Mouse (Mus musculus): ENCODE data around the gene Exoc4. TPM values are rescaled to one million over a fixed set of nuclear protein-coding genes. Genes with fewer than 3 reads are reported as not detected.
A peak's percentile ranks its signal among the peaks of the same experiment; 100 is the strongest.

Gene Exoc4
- polyA plus RNA-seq, 1 experiment from 2014 or later = 39.1 TPM

DNA sequence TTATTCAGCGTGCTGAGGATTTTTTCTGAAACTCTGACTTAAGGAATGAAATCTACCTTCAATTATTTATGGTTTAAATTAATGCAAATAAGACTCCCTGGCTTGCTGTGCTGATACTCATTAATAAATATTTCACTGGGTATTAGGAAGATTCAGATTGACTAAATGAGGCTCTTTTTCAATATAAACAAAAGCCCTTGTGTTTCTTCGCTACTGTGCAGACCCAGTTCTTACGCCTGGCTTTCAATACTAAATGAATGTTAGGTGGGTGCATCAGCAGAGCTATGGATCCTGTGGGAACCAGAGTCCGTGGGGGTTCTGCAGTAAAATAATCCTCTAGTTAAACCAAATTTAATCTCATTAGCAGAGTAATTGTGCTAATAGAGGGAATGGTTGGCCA, 490.4 kb downstream of the Exoc4 start:
- no peak overlapping the region for H3K4me2 ChIP-seq (ENCODE audit: low read length)
- no peak overlapping the region for H3K9ac ChIP-seq (replicated peaks; ENCODE audit: low read length)
- 13% methylated on average over 4 of the region's 4 CpGs for WGBS

DNA sequence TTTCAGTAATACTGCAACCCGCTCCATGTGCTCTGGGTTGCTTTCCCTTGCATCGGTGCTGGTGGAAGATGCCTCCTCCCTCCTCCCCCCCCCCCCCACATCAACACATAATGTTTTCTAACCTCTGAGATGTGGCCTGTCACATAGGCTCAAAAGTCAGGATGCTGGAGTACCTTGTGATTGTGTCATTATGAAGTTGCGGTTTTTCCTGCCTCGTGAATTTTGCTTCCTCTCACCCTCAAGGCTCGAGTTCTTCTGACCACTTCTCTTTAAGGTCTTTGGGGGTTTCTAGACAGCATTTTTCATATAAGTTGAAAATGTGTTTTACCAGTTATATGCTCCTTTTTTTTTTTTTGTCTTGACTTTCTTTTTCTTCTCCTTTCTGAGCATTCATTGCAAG, 507.1 kb downstream of the Exoc4 start:
- DNase-seq (no peak), ATAC-seq (ENCODE audit: low FRiP score, low TSS enrichment) (no peak)
- no peak overlapping the region for H3K27ac ChIP-seq (replicated peaks; ENCODE audit: low read depth, low read length)
- H3K4me2 ChIP-seq (ENCODE audit: low read length) = no peak overlapping the region
- 0 out of 2 replicates have a peak, but pooled peaks cover 4% of the 10 kb centered on the region for H3K36me3 ChIP-seq (ENCODE audit: control insufficient read depth, insufficient read depth, low read length)
- H3K9me3 ChIP-seq (ENCODE audit: control insufficient read depth, low read length) = no peaks in the 10 kb centered on the region
- no peaks in the 10 kb centered on the region for H3K4me1 ChIP-seq (ENCODE audit: control insufficient read depth, insufficient read depth, low read length)
- no peak overlapping the region for H3K4me3 ChIP-seq (replicated peaks; ENCODE audit: low read depth, low read length)
- no peaks in the 10 kb centered on the region for H3K27me3 ChIP-seq (ENCODE audit: control insufficient read depth, insufficient read depth, low read length)
- no peak overlapping the region for H3K9ac ChIP-seq (replicated peaks; ENCODE audit: low read length)
- WGBS = 90% methylated on average over 5 of the region's 5 CpGs

More for the DNA sequence above, 490.4 kb downstream of the Exoc4 start:
- Histone ChIP-seq H3K4me1 (ENCODE audit: control insufficient read depth, insufficient read depth, low read length) (peaks cover 11% of the 10 kb centered on the region), H3K4me3 (replicated peaks; ENCODE audit: low read depth, low read length) (no peak overlapping the region), H3K36me3 (ENCODE audit: control insufficient read depth, insufficient read depth, low read length) (no peaks in the 10 kb centered on the region), H3K27me3 (ENCODE audit: control insufficient read depth, insufficient read depth, low read length) (no peaks in the 10 kb centered on the region), H3K9me3 (ENCODE audit: control insufficient read depth, low read length) (peaks cover 5% of the 10 kb centered on the region), H3K27ac (replicated peaks; ENCODE audit: low read depth, low read length) (peak overlapping the region; percentile 75)
- DNase-seq = peak; percentile 58
- peak; percentile 37; the same call in 1 of the 2 replicates for ATAC-seq (ENCODE audit: low FRiP score, low TSS enrichment)

- H3K27me3 ChIP-seq (ENCODE audit: control insufficient read depth, insufficient read depth, low read length) = no peaks in the 10 kb centered on the region
- no peak overlapping the region for H3K9ac ChIP-seq (replicated peaks; ENCODE audit: low read length)
- H3K4me3 ChIP-seq (replicated peaks; ENCODE audit: low read depth, low read length) = no peak overlapping the region
- no peak overlapping the region for H3K27ac ChIP-seq (replicated peaks; ENCODE audit: low read depth, low read length)
- no peaks in the 10 kb centered on the region for H3K9me3 ChIP-seq (ENCODE audit: control insufficient read depth, low read length)
- H3K4me1 ChIP-seq (ENCODE audit: control insufficient read depth, insufficient read depth, low read length) = peaks cover 3% of the 10 kb centered on the region; the same call in 1 of the 2 replicates
- ATAC-seq (ENCODE audit: low FRiP score, low TSS enrichment) (no peak), DNase-seq (no peak)
- H3K4me2 ChIP-seq (ENCODE audit: low read length) = no peak overlapping the region
- 0 out of 2 replicates have a peak, but pooled peaks cover 4% of the 10 kb centered on the region for H3K36me3 ChIP-seq (ENCODE audit: control insufficient read depth, insufficient read depth, low read length)
These were observed 512.7 kb downstream of the Exoc4 start for GRCm38 (mm10) chr6:33761557-33761956.

DNA sequence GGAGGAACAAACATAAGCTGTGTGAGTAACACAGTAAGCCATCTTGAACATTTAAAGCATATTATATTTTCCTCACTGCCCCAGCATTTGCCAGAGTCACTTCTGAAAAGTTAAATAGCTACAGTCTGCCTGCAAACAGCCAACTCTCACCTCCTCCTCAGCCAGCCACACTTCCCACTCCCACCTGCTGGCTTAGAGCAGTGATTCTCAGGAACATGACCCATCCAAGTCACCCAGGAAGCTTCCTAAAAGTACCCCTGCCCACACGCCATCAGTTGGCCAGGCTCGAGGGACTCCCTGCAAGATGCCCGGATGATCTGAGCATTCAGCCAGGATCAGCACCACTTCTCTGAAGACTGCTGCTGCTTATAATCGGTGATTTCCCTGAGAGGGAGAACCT, 514.4 kb downstream of the Exoc4 start:
- no peak overlapping the region for H3K4me2 ChIP-seq (ENCODE audit: low read length)
- 0 out of 2 replicates have a peak, but pooled peaks cover under 1% of the 10 kb centered on the region for H3K36me3 ChIP-seq (ENCODE audit: control insufficient read depth, insufficient read depth, low read length)
- H3K4me3 ChIP-seq (replicated peaks; ENCODE audit: low read depth, low read length) = no peak overlapping the region
- DNase-seq (no peak), ATAC-seq (ENCODE audit: low FRiP score, low TSS enrichment) (no peak)
- 81% methylated on average over 4 of the region's 4 CpGs for WGBS
- no peaks in the 10 kb centered on the region for H3K27me3 ChIP-seq (ENCODE audit: control insufficient read depth, insufficient read depth, low read length)
- peaks cover 3% of the 10 kb centered on the region; the same call in 1 of the 2 replicates for H3K4me1 ChIP-seq (ENCODE audit: control insufficient read depth, insufficient read depth, low read length)
- no peak overlapping the region for H3K9ac ChIP-seq (replicated peaks; ENCODE audit: low read length)
- H3K9me3 ChIP-seq (ENCODE audit: control insufficient read depth, low read length) = no peaks in the 10 kb centered on the region
- no peak overlapping the region for H3K27ac ChIP-seq (replicated peaks; ENCODE audit: low read depth, low read length)

DNA sequence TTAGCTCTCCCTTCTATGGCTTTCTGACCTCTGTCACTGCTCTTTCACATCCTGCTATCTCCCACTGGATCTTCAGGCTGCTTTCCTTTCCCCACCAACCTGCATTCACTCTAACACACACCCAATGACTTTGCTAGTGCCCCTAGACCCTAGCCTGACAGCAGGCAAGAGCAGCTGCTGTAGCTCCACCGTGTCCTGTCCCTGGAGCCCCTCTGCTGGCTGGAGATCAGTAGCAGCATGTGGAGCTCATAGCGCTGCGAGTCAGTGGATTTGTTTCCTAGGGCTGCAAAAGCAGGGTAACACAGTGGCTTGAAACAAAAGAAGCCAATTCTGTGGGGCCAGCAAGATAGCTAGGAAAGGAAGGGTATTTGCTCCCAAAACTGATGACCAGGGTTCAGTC, 515.1 kb downstream of the Exoc4 start:
- DNase-seq = peak; percentile 43
- no peak overlapping the region for H3K27ac ChIP-seq (replicated peaks; ENCODE audit: low read depth, low read length)
- WGBS = 52% methylated on average over 3 of the region's 3 CpGs

DNA sequence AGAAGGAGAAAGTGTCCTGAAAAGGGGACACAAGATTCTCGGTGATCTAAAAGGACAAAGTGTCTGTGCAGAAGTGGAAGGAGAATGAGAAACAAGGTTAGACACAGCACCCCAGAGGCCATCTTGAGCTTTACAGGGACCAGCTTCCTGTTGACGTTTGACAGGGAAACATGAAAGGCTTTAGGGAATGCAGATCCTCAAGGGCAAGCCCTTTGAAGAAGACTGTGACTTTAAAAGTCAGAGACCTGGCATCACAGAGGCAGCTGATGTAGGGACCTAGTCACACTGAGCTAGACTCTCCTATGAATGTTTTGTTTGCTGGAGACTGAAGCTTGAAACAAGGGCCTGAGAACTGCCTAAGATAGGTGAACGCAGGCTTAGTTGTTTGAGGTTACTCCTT, 520.4 kb downstream of the Exoc4 start:
- no peaks in the 10 kb centered on the region for H3K9me3 ChIP-seq (ENCODE audit: control insufficient read depth, low read length)
- H3K4me2 ChIP-seq (ENCODE audit: low read length) = no peak overlapping the region
- H3K27ac ChIP-seq (replicated peaks; ENCODE audit: low read depth, low read length) = no peak overlapping the region
- no peak for DNase-seq
- H3K27me3 ChIP-seq (ENCODE audit: control insufficient read depth, insufficient read depth, low read length) = no peaks in the 10 kb centered on the region
- ATAC-seq (ENCODE audit: low FRiP score, low TSS enrichment) = no peak
- H3K4me3 ChIP-seq (replicated peaks; ENCODE audit: low read depth, low read length) = no peak overlapping the region
- H3K9ac ChIP-seq (replicated peaks; ENCODE audit: low read length) = no peak overlapping the region
- H3K36me3 ChIP-seq (ENCODE audit: control insufficient read depth, insufficient read depth, low read length) = no peaks in the 10 kb centered on the region
- peaks cover 12% of the 10 kb centered on the region; the same call in 1 of the 2 replicates for H3K4me1 ChIP-seq (ENCODE audit: control insufficient read depth, insufficient read depth, low read length)
- WGBS = 74% methylated on average over 3 of the region's 3 CpGs

More for the DNA sequence above, 515.1 kb downstream of the Exoc4 start:
- Histone ChIP-seq H3K4me1 (ENCODE audit: control insufficient read depth, insufficient read depth, low read length) (peaks cover 3% of the 10 kb centered on the region; the same call in 1 of the 2 replicates), H3K4me2 (ENCODE audit: low read length) (no peak overlapping the region), H3K4me3 (replicated peaks; ENCODE audit: low read depth, low read length) (no peak overlapping the region), H3K9ac (replicated peaks; ENCODE audit: low read length) (no peak overlapping the region), H3K27me3 (ENCODE audit: control insufficient read depth, insufficient read depth, low read length) (no peaks in the 10 kb centered on the region), H3K9me3 (ENCODE audit: control insufficient read depth, low read length) (no peaks in the 10 kb centered on the region), H3K36me3 (ENCODE audit: control insufficient read depth, insufficient read depth, low read length) (no peaks in the 10 kb centered on the region)
- ATAC-seq (ENCODE audit: low FRiP score, low TSS enrichment) = no peak

DNA sequence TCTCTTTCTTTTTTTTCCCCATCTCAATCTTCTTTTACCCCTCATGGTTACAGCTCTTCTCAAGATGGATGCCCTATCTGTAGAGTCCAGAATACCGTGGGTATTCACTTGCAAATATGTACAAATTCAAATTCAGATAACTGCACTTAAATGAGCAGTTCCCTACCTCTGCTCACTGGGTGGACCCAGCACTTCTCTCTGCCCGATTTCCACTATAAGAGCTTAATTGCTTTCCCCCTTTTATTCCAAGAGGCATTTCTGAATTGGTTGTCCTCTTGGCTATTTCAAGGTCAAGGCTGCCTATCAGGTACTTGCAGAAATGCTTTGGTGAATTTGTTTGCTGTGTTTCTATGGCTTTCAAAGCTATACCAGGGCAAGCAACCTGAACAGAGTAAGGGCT, 521.1 kb downstream of the Exoc4 start:
- WGBS = 59% methylated on average over 2 of the region's 2 CpGs
- DNase-seq (no peak), ATAC-seq (ENCODE audit: low FRiP score, low TSS enrichment) (no peak)
- no peak overlapping the region for H3K4me2 ChIP-seq (ENCODE audit: low read length)
- no peak overlapping the region for H3K4me3 ChIP-seq (replicated peaks; ENCODE audit: low read depth, low read length)
- no peaks in the 10 kb centered on the region for H3K27me3 ChIP-seq (ENCODE audit: control insufficient read depth, insufficient read depth, low read length)
- no peak overlapping the region for H3K9ac ChIP-seq (replicated peaks; ENCODE audit: low read length)
- no peak overlapping the region for H3K27ac ChIP-seq (replicated peaks; ENCODE audit: low read depth, low read length)
- no peaks in the 10 kb centered on the region for H3K36me3 ChIP-seq (ENCODE audit: control insufficient read depth, insufficient read depth, low read length)
- H3K9me3 ChIP-seq (ENCODE audit: control insufficient read depth, low read length) = no peaks in the 10 kb centered on the region
- peaks cover 12% of the 10 kb centered on the region; the same call in 1 of the 2 replicates for H3K4me1 ChIP-seq (ENCODE audit: control insufficient read depth, insufficient read depth, low read length)

GRCm38 (mm10) chr6:33772551-33773315, 523.8 kb downstream of the Exoc4 start:
- 68% methylated on average over 9 of the region's 9 CpGs for WGBS
- DNase-seq = peak; percentile 49
- H3K27me3 ChIP-seq (ENCODE audit: control insufficient read depth, insufficient read depth, low read length) = no peaks in the 10 kb centered on the region
- no peak overlapping the region for H3K4me2 ChIP-seq (ENCODE audit: low read length)
- no peak overlapping the region for H3K9ac ChIP-seq (replicated peaks; ENCODE audit: low read length)
- no peaks in the 10 kb centered on the region for H3K9me3 ChIP-seq (ENCODE audit: control insufficient read depth, low read length)
- no peaks in the 10 kb centered on the region for H3K36me3 ChIP-seq (ENCODE audit: control insufficient read depth, insufficient read depth, low read length)
- no peak overlapping the region for H3K4me3 ChIP-seq (replicated peaks; ENCODE audit: low read depth, low read length)
- peak overlapping the region; percentile 52; the same call in 1 of the 2 replicates for H3K27ac ChIP-seq (replicated peaks; ENCODE audit: low read depth, low read length)
- no peak for ATAC-seq (ENCODE audit: low FRiP score, low TSS enrichment)
- H3K4me1 ChIP-seq (ENCODE audit: control insufficient read depth, insufficient read depth, low read length) = peaks cover 12% of the 10 kb centered on the region; the same call in 1 of the 2 replicates

DNA sequence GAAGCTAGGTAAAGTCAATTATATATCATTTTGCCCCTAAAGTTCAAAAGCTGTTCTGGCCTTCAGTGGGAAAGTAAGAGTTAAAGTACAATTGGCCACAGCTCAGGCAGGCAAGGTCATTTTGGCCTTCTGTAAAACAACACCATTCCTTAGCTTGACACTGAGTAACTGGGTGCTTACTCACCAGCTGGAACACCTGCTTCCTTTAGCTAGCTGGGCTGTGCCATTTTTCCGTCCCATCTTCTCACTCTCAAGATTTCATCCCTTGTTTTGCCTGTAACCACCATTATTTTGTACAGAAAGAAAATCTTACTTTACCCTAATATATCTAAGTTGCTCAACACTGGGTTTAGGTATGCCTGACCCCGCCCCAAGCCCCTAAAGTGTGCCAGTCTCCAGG, 543.7 kb downstream of the Exoc4 start:
- WGBS = 89% methylated on average over 2 of the region's 2 CpGs
- Histone ChIP-seq H3K36me3 (ENCODE audit: control insufficient read depth, insufficient read depth, low read length) (no peaks in the 10 kb centered on the region), H3K4me3 (replicated peaks; ENCODE audit: low read depth, low read length) (no peak overlapping the region), H3K4me2 (ENCODE audit: low read length) (no peak overlapping the region), H3K4me1 (ENCODE audit: control insufficient read depth, insufficient read depth, low read length) (no peaks in the 10 kb centered on the region), H3K27ac (replicated peaks; ENCODE audit: low read depth, low read length) (no peak overlapping the region), H3K27me3 (ENCODE audit: control insufficient read depth, insufficient read depth, low read length) (no peaks in the 10 kb centered on the region), H3K9ac (replicated peaks; ENCODE audit: low read length) (no peak overlapping the region), H3K9me3 (ENCODE audit: control insufficient read depth, low read length) (no peaks in the 10 kb centered on the region)
- ATAC-seq (ENCODE audit: low FRiP score, low TSS enrichment) (no peak), DNase-seq (no peak)
